Mouse (Mus musculus) heart, adult 8-10 months (tissue): ENCODE data around the gene Bub1. TPM values are rescaled to one million over a fixed set of nuclear protein-coding genes. Genes with fewer than 3 reads are reported as not detected.

Source experiments
- DNase-seq: peaks from one replicate; pipeline ENCODE4 v3.0.0; 2022; ENCODE audit warnings: low spot score
- total RNA-seq, 4 experiments: library from RNA; stranded (reverse); gene quantifications; 2 replicates each; pipeline ENCODE4 v1.2.4; 2022

Gene Bub1
- total RNA-seq, 4 experiments from 2014 or later: 0.14 to 0.82 (median 0.46) TPM; not detected in 1

- no peak for DNase-seq
Observed at GRCm38 (mm10) chr2:127775013-127775412, 56.7 kb downstream of the Bub1 start.

- no peak for DNase-seq
Observed at GRCm38 (mm10) chr2:127774578-127774941, 57.1 kb downstream of the Bub1 start.

GRCm38 (mm10) chr2:127773938-127774577, 57.6 kb downstream of the Bub1 start:
- no peak for DNase-seq

GRCm38 (mm10) chr2:127761587-127761986, 70.1 kb downstream of the Bub1 start:
- no peak for DNase-seq

GRCm38 (mm10) chr2:127760429-127761000, 71.2 kb downstream of the Bub1 start:
- DNase-seq: no peak

- DNase-seq: no peak
Observed at GRCm38 (mm10) chr2:127760014-127760413, 71.7 kb downstream of the Bub1 start.

GRCm38 (mm10) chr2:127759157-127759880, 72.3 kb downstream of the Bub1 start:
- peak; percentile 15 for DNase-seq

GRCm38 (mm10) chr2:127757171-127757570, 74.5 kb downstream of the Bub1 start:
- peak; percentile 29 for DNase-seq

- DNase-seq: no peak
Observed at GRCm38 (mm10) chr2:127754113-127754512, 77.6 kb downstream of the Bub1 start.

- DNase-seq: no peak
Observed at GRCm38 (mm10) chr2:127751849-127752610, 79.6 kb downstream of the Bub1 start.

Other genes starting within 250 kb of the Bub1 start
- 1 to 10 TPM; 1.1 to 1.9 (median 1.6) TPM for gene Zfp661, start 244.8 kb downstream of the Bub1 start, total RNA-seq
- gene Mrps5, start 244.6 kb downstream of the Bub1 start, total RNA-seq: 10 to 100 TPM; 82.2 to 90.5 (median 86.5) TPM
- gene Mal, start 175.2 kb downstream of the Bub1 start, total RNA-seq: 10 to 100 TPM; 12.9 to 25.1 (median 18.7) TPM
- gene Mall, start 101.9 kb downstream of the Bub1 start, total RNA-seq: 1 to 10 TPM; 3.4 to 8.7 (median 6.4) TPM
- gene Nphp1, start 43.0 kb downstream of the Bub1 start, total RNA-seq: 10 to 100 TPM in 1 of 4 experiments, 1 to 10 TPM in 3; 7.2 to 10.0 (median 8.9) TPM
- gene Mtln, start 39.4 kb downstream of the Bub1 start, total RNA-seq: 10 to 100 TPM; 56.0 to 63.9 (median 62.7) TPM
- gene Acoxl, start 7.0 kb upstream of the Bub1 start, total RNA-seq: not detected